Mouse (Mus musculus) midbrain, embryonic 11.5 days (tissue): ENCODE results near the gene Mmp7. TPM values are rescaled to one million over a fixed set of nuclear protein-coding genes. Genes with fewer than 3 reads are reported as not detected.

Source experiments
- ATAC-seq: fragments of 200-750 bp; cut with Nextera tagmentation; 2 replicates; pipeline ENCODE4 v1.8.0; 2017; ENCODE audit warnings: moderate TSS enrichment, moderate library complexity; ENCODE audit not compliant: low FRiP score
- DNase-seq: peaks from one replicate; pipeline ENCODE4 v3.0.0; 2015; ENCODE audit warnings: low spot score; ENCODE audit errors: missing footprints
- H3K27ac ChIP-seq: fragments of 300-500 bp; sonication (generic); 2 replicates; pipeline ENCODE4 v1.5.1; 2014; ENCODE audit warnings: low read depth, low read length
- H3K27me3 ChIP-seq: fragments of 300-500 bp; sonication (generic); 2 replicates; pipeline ENCODE4 v1.6.1; 2014; ENCODE audit warnings: mild to moderate bottlenecking, low read length, moderate library complexity, mixed read lengths; ENCODE audit not compliant: control insufficient read depth, insufficient read depth
- H3K36me3 ChIP-seq: fragments of 300-500 bp; sonication (generic); 2 replicates; pipeline ENCODE4 v1.6.1; 2014; ENCODE audit warnings: mild to moderate bottlenecking, low read length, moderate library complexity, mixed read lengths; ENCODE audit not compliant: control insufficient read depth, insufficient read depth
- H3K4me1 ChIP-seq: fragments of 300-500 bp; sonication (generic); 2 replicates; pipeline ENCODE4 v1.6.1; 2014; ENCODE audit warnings: low read length; ENCODE audit not compliant: control insufficient read depth, insufficient read depth
- H3K4me2 ChIP-seq: fragments of 300-500 bp; sonication (generic); 2 replicates; pipeline ENCODE4 v1.6.1; 2014; ENCODE audit warnings: mild to moderate bottlenecking, moderate library complexity
- H3K4me3 ChIP-seq: fragments of 300-500 bp; sonication (generic); 2 replicates; pipeline ENCODE4 v1.5.1; 2014; ENCODE audit warnings: low read depth, low read length
- H3K9ac ChIP-seq: fragments of 300-500 bp; sonication (generic); 2 replicates; pipeline ENCODE4 v1.6.1; 2014; ENCODE audit warnings: low read length
- H3K9me3 ChIP-seq: fragments of 300-500 bp; sonication (generic); 2 replicates; pipeline ENCODE4 v1.6.1; 2016; ENCODE audit warnings: low read length; ENCODE audit not compliant: control insufficient read depth
- WGBS: fragments of 180-500 bp; shearing (Covaris S2); extraction: QIAGEN DNeasy Blood & Tissue Kit; methylation state at CpG from one replicate; pipeline ENCODE4 v1.1.7; 2014; 5-methylcytosine and 5-hydroxymethylcytosine counted together
- polyA plus RNA-seq: library from polyadenylated mRNA; unstranded; fragments of >200 nt; fragmentation: Nextera tagmentation; extraction: Ambion mirVana; gene quantifications from 2 replicates; pipeline ENCODE4 v1.2.1, GENCODE M21; 2014

The Mmp7 gene
- not detected in 2 replicates for polyA plus RNA-seq

DNA sequence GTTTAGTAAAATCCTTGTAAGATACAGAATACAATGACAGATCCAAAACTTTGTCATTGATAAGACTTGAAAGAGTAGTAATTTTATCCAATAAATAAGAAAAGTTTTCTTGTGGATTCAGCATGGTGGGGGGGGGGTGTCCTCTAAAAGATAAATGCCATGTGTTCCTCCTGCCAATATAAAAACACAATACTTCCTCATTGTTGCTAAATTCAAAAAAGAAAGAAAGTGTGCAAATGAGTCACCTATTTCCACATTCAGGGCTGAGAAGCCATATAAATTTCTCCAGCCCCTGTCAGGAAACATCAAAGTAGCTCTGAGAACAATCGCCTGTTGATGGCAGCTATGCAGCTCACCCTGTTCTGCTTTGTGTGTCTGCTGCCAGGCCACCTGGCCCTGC lies at the start of gene Mmp7:
Gene Mmp7, plus strand, starts transcription at position 301 of the 400 bp plus-strand sequence.
- whole genome bisulfite sequencing = 77% methylated on average over 1 of the region's 1 CpGs
- Histone ChIP-seq H3K36me3 (no peaks in the 10 kb centered on the region), H3K9me3 (no peaks in the 10 kb centered on the region), H3K4me1 (no peaks in the 10 kb centered on the region), H3K9ac (no peak within 1 kb of the TSS), H3K4me3 (no peak within 1 kb of the TSS), H3K4me2 (no peak within 1 kb of the TSS), H3K27ac (no peak within 1 kb of the TSS), H3K27me3 (no peaks in the 10 kb centered on the region)
- no peak for DNase-seq
- ATAC-seq = no peak

- ATAC-seq (no peak), DNase-seq (no peak)
- Histone ChIP-seq H3K36me3 (no peaks in the 10 kb centered on the region), H3K9ac (no peak overlapping the region), H3K27me3 (no peaks in the 10 kb centered on the region), H3K9me3 (no peaks in the 10 kb centered on the region), H3K4me2 (no peak overlapping the region), H3K4me1 (no peaks in the 10 kb centered on the region), H3K4me3 (no peak overlapping the region), H3K27ac (no peak overlapping the region)
- WGBS = 79% methylated on average over 3 of the region's 3 CpGs
Observed at GRCm38 (mm10) chr9:7647901-7648300, 44.0 kb upstream of the Mmp7 start.

DNA sequence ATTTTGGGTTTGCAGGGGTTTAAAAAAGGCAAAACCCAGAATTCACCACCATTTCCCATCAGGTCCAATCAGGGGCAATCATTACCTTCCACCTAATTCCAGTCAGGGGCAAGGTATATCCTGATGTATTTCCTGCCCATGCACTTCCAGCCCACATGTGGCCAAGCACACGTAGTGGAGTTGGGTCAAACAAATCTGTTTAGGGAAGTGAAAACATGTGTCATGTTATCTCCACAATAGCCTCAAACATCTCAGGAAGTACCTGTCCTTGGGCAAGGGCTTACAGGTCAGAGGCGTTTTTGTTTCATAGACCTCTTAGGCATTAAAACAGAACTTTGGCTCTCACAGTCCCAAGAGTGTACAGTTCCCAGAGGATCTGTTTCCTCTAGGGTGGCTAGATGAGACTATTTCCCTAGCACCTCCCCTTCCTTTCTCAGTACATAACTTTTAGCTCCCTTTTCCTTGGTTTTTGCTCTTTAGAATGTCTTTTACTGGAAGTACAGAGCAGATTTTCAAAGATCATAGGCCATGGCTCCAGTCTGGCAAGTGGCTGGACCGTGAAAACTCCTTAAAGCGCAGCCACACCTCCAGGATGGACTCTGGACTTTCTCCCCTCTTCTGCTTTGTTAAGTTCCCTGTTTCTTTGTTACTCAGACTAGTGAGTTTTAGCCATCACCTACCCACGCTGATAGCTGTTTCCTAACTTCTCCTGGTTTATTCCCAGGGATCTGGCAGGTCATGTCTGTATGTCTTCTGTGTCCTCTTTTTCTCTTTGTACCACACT lies 41.3 kb upstream of the Mmp7 start:
- Histone ChIP-seq H3K4me1 (no peaks in the 10 kb centered on the region), H3K27ac (no peak overlapping the region), H3K9me3 (no peaks in the 10 kb centered on the region), H3K27me3 (no peaks in the 10 kb centered on the region), H3K4me3 (no peak overlapping the region), H3K9ac (no peak overlapping the region), H3K36me3 (no peaks in the 10 kb centered on the region), H3K4me2 (no peak overlapping the region)
- ATAC-seq (no peak), DNase-seq (no peak)
- WGBS = 79% methylated on average over 5 of the region's 5 CpGs

DNA sequence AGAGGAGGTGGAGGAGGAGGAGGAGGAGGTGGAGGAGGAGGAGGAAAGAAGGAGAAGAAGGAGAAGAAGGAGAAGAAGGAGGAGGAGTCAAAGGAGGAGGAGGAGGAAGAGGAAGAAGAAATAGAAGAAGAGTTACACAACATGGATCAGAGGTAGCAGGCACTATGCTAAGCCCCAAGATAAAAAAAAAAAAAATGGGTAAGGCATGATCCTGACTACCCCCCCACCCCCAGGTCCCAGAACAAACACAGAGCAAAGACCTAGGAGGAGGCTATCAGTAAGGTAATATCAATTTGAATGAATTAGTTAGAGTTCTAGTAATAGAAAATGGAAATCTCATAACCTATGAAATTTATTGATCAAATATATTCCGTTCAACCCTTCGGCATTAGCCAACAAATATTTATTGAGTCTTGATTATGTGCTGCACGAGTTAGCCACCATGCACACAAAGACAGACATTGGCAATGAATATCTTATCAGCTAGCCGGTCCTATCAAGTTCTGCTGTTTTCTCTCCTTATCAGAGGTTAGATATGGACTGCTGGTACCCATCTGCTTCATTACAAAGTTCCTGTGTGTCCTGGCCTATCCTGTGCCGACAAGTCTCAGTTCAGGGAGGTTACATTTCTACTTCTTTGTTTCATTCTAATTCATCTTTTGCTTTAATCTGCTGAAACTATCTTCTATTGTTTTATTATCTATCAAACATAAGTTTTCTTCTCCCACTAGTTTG lies 39.4 kb upstream of the Mmp7 start:
- no peak overlapping the region for H3K4me3 ChIP-seq
- ATAC-seq = no peak
- 86% methylated on average over 5 of the region's 5 CpGs for WGBS
- no peaks in the 10 kb centered on the region for H3K9me3 ChIP-seq
- H3K27me3 ChIP-seq = no peaks in the 10 kb centered on the region
- no peak overlapping the region for H3K27ac ChIP-seq
- H3K4me1 ChIP-seq = no peaks in the 10 kb centered on the region
- DNase-seq = no peak
- H3K36me3 ChIP-seq = no peaks in the 10 kb centered on the region
- no peak overlapping the region for H3K4me2 ChIP-seq
- H3K9ac ChIP-seq = no peak overlapping the region

- ATAC-seq (no peak), DNase-seq (no peak)
- Histone ChIP-seq H3K9me3 (no peaks in the 10 kb centered on the region), H3K27me3 (no peaks in the 10 kb centered on the region), H3K4me3 (no peak overlapping the region), H3K4me2 (no peak overlapping the region), H3K4me1 (no peaks in the 10 kb centered on the region), H3K9ac (no peak overlapping the region), H3K36me3 (no peaks in the 10 kb centered on the region), H3K27ac (no peak overlapping the region)
- WGBS = 78% methylated on average over 4 of the region's 4 CpGs
Observed at GRCm38 (mm10) chr9:7657946-7658345, 33.9 kb upstream of the Mmp7 start.

GRCm38 (mm10) chr9:7659469-7660020 lies 32.3 kb upstream of the Mmp7 start:
- no peak overlapping the region for H3K4me2 ChIP-seq
- no peak overlapping the region for H3K27ac ChIP-seq
- H3K9me3 ChIP-seq = no peaks in the 10 kb centered on the region
- H3K4me1 ChIP-seq = no peaks in the 10 kb centered on the region
- H3K27me3 ChIP-seq = no peaks in the 10 kb centered on the region
- no peak overlapping the region for H3K9ac ChIP-seq
- no peak for ATAC-seq
- 74% methylated on average over 6 of the region's 6 CpGs for WGBS
- DNase-seq = no peak
- no peaks in the 10 kb centered on the region for H3K36me3 ChIP-seq
- H3K4me3 ChIP-seq = no peak overlapping the region

- Histone ChIP-seq H3K36me3 (no peaks in the 10 kb centered on the region), H3K27me3 (no peaks in the 10 kb centered on the region), H3K9me3 (no peaks in the 10 kb centered on the region), H3K4me1 (no peaks in the 10 kb centered on the region), H3K9ac (no peak overlapping the region), H3K4me3 (no peak overlapping the region), H3K4me2 (no peak overlapping the region), H3K27ac (no peak overlapping the region)
- no peak for DNase-seq
- WGBS = 94% methylated on average over 1 of the region's 1 CpGs
- no peak for ATAC-seq
Observed at GRCm38 (mm10) chr9:7661371-7661770, 30.5 kb upstream of the Mmp7 start.

DNA sequence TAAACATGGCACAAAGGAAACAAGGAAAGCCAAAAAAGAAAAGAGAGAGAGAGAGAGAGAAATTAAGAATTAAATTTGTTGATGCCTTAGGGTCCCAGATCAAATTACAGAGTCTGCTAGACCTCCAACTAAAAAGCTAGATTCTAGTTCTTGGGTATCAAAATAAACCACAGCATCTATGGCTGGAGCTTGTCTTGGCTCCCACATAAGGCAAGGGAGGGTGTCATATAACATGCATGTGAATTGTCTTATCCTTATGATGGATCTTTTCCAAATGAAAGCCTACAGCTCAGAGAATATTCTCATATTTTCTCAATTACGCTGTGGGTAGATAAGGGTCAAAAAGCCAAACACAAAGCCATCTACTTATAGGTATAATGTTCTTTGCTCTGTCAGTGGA lies 22.2 kb upstream of the Mmp7 start:
- WGBS = 91% methylated on average over 1 of the region's 1 CpGs
- no peak overlapping the region for H3K4me2 ChIP-seq
- no peak overlapping the region for H3K4me3 ChIP-seq
- no peaks in the 10 kb centered on the region for H3K9me3 ChIP-seq
- H3K9ac ChIP-seq = no peak overlapping the region
- no peak overlapping the region for H3K27ac ChIP-seq
- no peak for ATAC-seq
- no peak for DNase-seq
- no peaks in the 10 kb centered on the region for H3K36me3 ChIP-seq
- no peaks in the 10 kb centered on the region for H3K4me1 ChIP-seq
- H3K27me3 ChIP-seq = no peaks in the 10 kb centered on the region

GRCm38 (mm10) chr9:7672985-7673384 lies 18.9 kb upstream of the Mmp7 start:
- no peak overlapping the region for H3K27ac ChIP-seq
- H3K4me3 ChIP-seq = no peak overlapping the region
- 80% methylated on average over 9 of the region's 9 CpGs for WGBS
- no peaks in the 10 kb centered on the region for H3K27me3 ChIP-seq
- H3K36me3 ChIP-seq = no peaks in the 10 kb centered on the region
- H3K9me3 ChIP-seq = no peaks in the 10 kb centered on the region
- no peaks in the 10 kb centered on the region for H3K4me1 ChIP-seq
- H3K4me2 ChIP-seq = no peak overlapping the region
- DNase-seq (no peak), ATAC-seq (no peak)
- no peak overlapping the region for H3K9ac ChIP-seq
